Mouse (Mus musculus) embryonic fibroblast, embryonic 13.5 days (primary cell): ENCODE data around the gene Slx4. TPM values are rescaled to one million over a fixed set of nuclear protein-coding genes. Genes with fewer than 3 reads are reported as not detected.

ENCODE experiments used
- H3K27ac ChIP-seq: 2 replicates; pipeline ENCODE4 v1.5.1; 2012; ENCODE audit warnings: low read length, control low read depth, inconsistent platforms; ENCODE audit not compliant: insufficient read depth
- H3K4me1 ChIP-seq: 2 replicates; pipeline ENCODE4 v1.6.1; 2011; ENCODE audit warnings: low read length; ENCODE audit not compliant: control insufficient read depth, insufficient read depth
- H3K4me3 ChIP-seq: 2 replicates; pipeline ENCODE4 v1.5.1; 2011; ENCODE audit warnings: mild to moderate bottlenecking, control low read depth, low read length; ENCODE audit not compliant: insufficient read depth
- CTCF ChIP-seq: IDR thresholded peaks from 2 replicates; pipeline ENCODE4 v1.5.1; 2011; ENCODE audit warnings: mild to moderate bottlenecking, control low read depth, low read length, moderate library complexity, borderline replicate concordance; ENCODE audit not compliant: insufficient read depth
- POLR2A ChIP-seq: IDR thresholded peaks from 2 replicates; pipeline ENCODE4 v1.6.1; 2011; ENCODE audit warnings: low read depth, mild to moderate bottlenecking, control low read depth, low read length, moderate library complexity
- polyA plus RNA-seq: library from polyadenylated mRNA; stranded (reverse); fragments of >200 nt; gene quantifications from 2 replicates; pipeline ENCODE4 v1.2.4, GENCODE M21; 2011; ENCODE audit warnings: low read depth; ENCODE audit not compliant: missing spikeins, insufficient read length

The Slx4 gene
- polyA plus RNA-seq, 1 experiment = 35.1 TPM

DNA sequence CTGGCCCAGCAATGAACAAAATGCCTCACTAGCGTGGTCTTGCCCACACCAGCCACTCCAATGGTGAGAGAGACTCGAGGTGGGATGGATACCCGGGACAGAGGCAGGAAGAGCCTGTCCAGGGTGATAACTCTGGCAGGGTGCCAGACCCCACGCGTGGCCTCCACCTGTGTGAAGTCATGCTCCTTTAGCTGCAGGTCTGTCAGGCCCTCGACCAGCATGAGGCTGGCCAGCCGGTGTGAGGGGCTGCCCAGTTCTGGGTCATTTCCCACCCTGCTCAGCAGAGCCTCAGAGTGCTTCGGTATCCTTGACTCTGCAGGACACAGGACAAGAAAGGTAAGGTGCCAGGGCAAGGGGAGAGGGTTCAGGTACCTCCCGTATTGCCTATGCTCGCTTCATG is 38.6 kb downstream of the Slx4 start:
- TF ChIP-seq POLR2A = no peak
- Histone ChIP-seq H3K4me3 (no peak overlapping the region), H3K4me1 (no peaks in the 10 kb centered on the region), H3K27ac (no peak overlapping the region)

DNA sequence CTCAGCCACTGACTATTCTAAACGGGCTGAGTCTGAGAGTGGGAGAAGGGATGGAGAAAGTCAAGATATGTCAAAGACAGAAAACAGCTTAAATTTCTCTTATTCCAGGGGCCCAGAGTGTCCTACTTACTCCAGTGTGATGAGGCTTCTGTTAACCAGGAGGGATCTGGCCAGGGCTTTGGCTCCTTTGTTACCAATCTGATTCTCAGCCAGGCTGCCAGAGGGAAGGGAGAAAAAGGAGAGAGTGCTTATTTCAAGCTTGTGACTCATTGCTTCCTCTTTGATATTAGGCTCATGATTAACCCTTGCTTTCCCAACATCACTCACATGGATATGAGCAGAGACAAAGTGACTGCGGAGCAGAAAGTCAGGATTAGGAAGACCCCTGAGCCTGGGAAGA is 44.3 kb downstream of the Slx4 start:
- Histone ChIP-seq H3K4me1 (peaks cover 6% of the 10 kb centered on the region), H3K27ac (peak overlapping the region; percentile 70), H3K4me3 (peak overlapping the region; percentile 10; the same call in 1 of the 2 replicates)
- TF ChIP-seq POLR2A = no peak
- no peak for TF ChIP-seq CTCF

DNA sequence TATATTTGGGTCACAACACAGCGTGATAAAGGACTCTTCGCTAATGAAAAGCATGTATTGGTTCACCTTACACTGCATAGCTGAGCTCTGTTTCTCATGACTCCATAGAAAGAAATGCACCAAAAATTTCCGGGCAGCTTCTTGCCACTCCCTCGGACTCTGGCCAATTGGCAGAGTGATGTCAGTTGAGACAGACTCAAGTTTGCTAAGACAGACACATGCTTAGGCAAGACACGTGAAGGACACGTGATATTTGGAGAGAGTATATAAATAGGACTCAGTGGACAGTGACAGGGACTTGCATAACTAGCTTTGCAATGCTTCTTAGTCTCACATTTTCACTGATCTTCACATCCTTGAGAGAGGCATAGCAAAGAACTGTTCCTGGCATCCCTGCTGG is 47.2 kb downstream of the Slx4 start:
- H3K27ac ChIP-seq = peak overlapping the region; percentile 66
- TF ChIP-seq CTCF (no peak), POLR2A (no peak)
- peaks cover 9% of the 10 kb centered on the region for H3K4me1 ChIP-seq
- H3K4me3 ChIP-seq = no peak overlapping the region

DNA sequence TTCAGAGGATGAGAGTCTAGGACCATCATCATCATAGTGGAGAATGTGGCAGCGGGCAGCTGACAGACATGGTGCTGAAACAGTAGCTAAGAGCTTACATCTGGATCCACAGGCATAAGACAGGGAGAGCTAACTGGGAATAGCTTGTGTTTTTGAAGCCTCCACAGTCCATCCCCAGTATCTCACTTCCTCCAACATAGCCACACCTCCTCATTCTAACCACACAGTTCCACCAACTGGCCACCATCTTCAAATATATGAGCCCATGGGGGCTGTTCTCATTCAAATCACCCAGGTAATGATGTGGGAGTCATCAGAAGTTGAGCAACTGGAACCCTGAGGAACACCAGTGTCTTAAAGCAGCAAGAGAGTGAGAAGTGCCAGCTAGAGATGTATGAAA is 52.4 kb downstream of the Slx4 start:
- Histone ChIP-seq H3K4me1 (peaks cover 3% of the 10 kb centered on the region), H3K27ac (no peak overlapping the region), H3K4me3 (no peak overlapping the region)
- TF ChIP-seq CTCF = no peak
- TF ChIP-seq POLR2A = no peak

DNA sequence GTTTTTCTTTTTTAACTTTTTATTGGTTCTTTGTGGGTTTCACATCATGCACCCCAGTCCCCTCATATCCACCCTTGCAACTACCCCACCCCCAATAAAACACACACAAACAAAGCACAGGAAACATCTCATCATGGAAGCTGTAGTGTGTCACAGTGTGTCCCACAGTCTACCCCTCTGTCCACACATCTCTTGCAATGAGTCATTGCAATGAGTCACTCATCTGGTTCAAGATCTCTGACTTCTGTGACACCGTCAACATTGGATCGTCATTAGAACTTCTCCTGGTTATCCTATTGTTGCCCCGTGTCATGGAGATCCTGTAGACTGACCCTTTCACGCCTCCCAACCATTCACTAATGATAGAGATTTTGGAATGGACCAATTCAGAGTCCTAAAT is 68.9 kb downstream of the Slx4 start:
- TF ChIP-seq CTCF (no peak), POLR2A (no peak)
- Histone ChIP-seq H3K4me1 (peaks cover 5% of the 10 kb centered on the region; the same call in 1 of the 2 replicates), H3K4me3 (no peak overlapping the region), H3K27ac (no peak overlapping the region)

DNA sequence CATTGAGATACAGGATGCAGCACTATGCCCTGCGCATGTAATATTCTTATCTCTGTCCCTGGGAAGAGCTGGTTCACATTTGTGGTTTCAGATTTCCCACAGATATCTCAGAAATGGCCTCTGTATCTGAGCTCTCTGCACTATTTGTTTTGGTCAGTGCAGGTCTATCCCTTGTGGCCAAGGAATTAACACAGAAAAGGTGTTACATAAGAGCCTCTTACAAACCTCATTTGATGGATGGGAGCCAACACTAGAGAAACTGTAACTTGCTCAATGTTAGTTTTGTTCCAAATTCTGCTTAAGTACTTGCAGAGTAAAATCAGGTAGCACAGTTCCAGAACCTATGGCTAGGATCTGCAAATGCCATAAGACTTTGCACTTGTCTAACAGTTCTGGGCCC is 69.5 kb downstream of the Slx4 start:
- Histone ChIP-seq H3K4me1 (peaks cover 5% of the 10 kb centered on the region; the same call in 1 of the 2 replicates), H3K4me3 (no peak overlapping the region), H3K27ac (no peak overlapping the region)
- TF ChIP-seq CTCF = no peak
- TF ChIP-seq POLR2A = no peak

DNA sequence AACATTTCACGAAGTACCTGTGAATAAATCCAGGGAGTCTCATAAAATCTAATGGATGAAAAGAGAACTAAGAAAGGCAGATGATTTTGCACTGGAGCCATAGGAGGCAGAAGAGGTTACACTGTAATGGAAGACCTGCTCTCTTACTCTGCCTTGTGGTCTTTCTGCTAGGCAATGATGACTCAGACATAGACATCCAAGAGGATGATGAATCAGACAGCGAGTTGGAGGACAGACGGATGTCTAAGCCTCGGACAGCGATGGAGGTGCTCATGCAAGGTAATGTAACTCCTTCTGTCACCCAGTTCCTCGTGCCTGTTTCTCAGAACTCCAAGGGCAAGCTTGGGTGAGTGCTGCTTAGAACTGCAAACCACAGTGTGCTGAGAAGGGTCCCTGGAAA is 70.0 kb downstream of the Slx4 start:
- Histone ChIP-seq H3K27ac (no peak overlapping the region), H3K4me3 (no peak overlapping the region), H3K4me1 (peaks cover 5% of the 10 kb centered on the region; the same call in 1 of the 2 replicates)
- TF ChIP-seq POLR2A (no peak), CTCF (no peak)

DNA sequence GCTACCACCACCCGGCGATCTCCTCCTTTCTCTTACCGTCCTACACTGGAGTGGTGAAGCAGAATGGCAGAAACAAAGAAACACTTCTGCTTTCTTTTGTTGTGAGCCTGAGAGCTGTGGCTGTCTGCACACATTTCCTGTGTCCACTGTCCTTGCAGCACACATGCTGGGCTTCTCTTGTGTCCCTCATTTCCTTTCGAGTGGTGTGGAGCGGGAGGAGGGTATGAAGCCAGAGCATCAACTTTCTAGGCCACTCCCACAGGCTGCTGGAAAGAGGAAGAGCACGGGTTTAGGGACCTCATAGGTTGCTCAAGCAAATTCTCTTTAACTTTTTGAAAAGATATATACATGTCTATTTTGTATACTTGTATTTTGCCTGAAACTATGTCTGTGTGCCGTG is 74.4 kb downstream of the Slx4 start:
- no peak overlapping the region for H3K27ac ChIP-seq
- H3K4me1 ChIP-seq = peaks cover 5% of the 10 kb centered on the region
- H3K4me3 ChIP-seq = no peak overlapping the region
- TF ChIP-seq POLR2A (no peak), CTCF (no peak)

Other genes with a start within 250 kb of the Slx4 start
- not detected in 2 replicates for gene Olfr15, start 172.9 kb downstream of the Slx4 start, polyA plus RNA-seq
- gene Zfp174, start 156.5 kb downstream of the Slx4 start, polyA plus RNA-seq = 1.5 and 1.8 TPM in 2 replicates
- gene Naa60, start 131.4 kb downstream of the Slx4 start, polyA plus RNA-seq = 47.7 and 62.9 TPM in 2 replicates
- gene Zfp597, start 119.2 kb downstream of the Slx4 start, polyA plus RNA-seq = 9.8 TPM in 2 replicates
- gene Gm20695, start 119.1 kb downstream of the Slx4 start, polyA plus RNA-seq = not detected in 2 replicates
- 1.6 and 2.0 TPM in 2 replicates for gene 1700037C18Rik, start 95.1 kb downstream of the Slx4 start, polyA plus RNA-seq
- gene Cluap1, start 95.0 kb downstream of the Slx4 start, polyA plus RNA-seq = 12.4 and 14.8 TPM in 2 replicates
- 0.84 and 1.9 TPM in 2 replicates for gene Nlrc3, start 27.1 kb downstream of the Slx4 start, polyA plus RNA-seq
- gene Dnase1, start 33.2 kb upstream of the Slx4 start, polyA plus RNA-seq = not detected in 2 replicates
- gene Trap1, start 74.1 kb upstream of the Slx4 start, polyA plus RNA-seq = 60.5 and 67.1 TPM in 2 replicates
- gene Crebbp, start 210.2 kb upstream of the Slx4 start, polyA plus RNA-seq = 47.2 and 62.2 TPM in 2 replicates